Mouse (Mus musculus): ENCODE data around the gene Dscaml1.
A peak's percentile ranks its signal among the peaks of the same experiment; 100 is the strongest.
"Not testable (repeated sequence)": the region's sequence is repeated elsewhere in the genome, so short reads cannot be mapped to it uniquely, and the experiment has no call there.

Gene Dscaml1

DNA sequence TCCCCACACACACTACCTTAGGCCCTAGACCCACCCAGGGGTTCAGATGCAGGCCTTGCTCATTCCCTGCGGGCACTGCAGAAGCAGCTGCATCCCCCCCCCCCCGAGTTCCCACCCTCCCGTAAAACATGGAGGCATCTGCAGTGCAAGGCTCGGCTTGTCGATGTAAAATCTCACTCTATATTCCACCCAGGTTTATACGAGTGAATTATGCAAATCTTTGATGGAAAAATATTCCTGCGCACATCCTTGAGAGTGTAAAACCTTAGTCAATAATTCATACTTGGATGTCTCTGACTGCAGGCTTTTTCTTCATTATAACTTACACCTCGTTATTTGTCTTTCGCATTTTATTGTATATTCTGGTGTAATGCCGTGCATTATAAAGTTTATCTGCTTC lies 272.7 kb downstream of the Dscaml1 start:
- DNase-seq = no peak

DNA sequence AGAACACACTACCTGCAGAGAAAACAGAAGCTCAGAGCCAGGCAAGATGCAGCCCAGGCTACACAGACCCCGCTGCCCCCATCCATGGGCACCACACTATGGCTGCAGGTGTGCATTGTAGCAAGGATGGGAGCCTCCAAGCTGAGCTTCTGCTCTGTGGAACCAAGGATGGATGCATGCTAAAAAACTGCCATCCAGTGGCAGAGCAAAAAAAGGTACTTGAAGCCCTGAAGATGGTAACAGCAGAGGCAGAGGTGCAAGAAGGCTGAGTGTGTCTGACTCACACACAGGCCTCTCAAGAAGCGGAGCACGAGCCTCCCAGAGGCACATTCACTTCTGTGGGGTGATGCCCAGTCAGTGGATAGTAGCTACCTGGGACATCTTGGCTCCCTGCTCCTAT lies 276.8 kb downstream of the Dscaml1 start:
- DNase-seq = no peak

DNA sequence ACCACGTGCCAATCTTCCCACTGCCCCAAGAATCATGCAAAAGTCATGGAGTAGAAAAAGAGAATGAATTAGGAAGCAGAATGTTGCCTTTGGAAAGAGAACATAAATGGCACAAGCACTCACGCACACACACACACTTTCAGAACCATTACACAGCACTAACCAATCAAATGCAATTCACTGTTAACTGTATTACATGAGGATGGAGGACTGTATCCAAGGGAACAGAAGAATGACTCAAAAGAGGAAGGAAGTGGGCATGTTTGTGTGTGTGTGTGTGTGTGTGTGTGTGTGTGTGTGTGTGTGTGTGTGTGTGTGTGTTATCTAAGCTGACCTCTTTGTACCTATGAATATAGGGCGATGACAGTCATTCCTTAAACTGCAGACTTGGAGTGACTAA lies 278.0 kb downstream of the Dscaml1 start:
- no peak for DNase-seq

DNA sequence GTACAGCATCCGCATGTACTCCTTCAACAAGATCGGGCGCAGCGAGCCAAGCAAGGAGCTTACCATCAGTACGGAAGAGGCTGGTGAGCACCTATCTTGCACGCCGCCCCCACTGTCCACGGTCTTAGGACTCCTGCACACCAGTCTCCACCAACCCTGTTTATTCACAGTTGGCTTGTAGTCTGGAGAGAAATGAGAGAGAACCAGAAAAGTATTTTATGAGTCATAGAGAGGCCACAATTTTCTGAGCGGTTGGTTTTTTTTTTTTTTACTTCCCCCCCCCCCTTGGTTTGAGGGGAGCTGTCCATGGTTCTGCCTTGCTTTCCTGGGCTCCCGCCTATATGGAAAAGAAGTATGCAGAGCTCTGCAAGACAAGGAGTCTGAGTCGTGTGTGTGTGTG lies 283.9 kb downstream of the Dscaml1 start:
- no peak for DNase-seq

DNA sequence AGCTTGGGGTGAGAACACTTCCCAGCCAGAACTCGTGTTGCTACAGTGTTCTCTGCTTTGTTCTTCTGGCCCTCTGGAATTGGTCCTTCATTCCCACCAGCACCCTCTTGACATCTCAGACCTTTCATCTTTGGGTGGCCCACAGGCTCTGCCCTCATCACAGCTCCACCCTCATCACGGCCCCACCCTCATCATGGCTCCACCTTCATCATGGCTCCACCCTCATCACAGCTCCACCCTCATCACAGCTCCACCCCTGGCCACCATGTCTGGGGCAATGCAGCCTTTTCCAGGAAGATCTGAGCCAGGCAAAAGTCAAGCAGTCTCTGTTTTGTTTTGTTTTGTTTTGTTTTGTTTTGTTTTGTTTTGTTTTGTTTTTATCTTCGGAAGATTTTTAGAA lies 289.0 kb downstream of the Dscaml1 start:
- no peak for DNase-seq

DNA sequence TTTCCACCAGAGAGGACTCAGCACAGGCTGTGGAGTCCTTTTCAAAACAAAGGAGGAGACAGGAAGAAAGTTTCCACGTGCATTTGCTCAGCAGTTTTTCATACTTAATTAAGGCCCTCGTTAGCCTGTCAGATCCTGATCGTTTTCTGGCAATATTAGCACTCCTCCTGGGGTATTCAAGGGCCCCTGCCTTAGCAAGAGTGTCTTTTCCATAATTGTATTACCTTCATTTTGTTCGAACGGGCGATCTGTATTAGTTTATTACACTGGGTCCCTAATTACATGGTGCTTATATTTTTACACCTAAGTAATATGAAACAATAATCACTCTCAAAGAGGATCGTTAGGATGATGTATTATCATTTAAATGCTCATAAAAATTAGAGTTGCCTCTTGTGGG lies 293.6 kb downstream of the Dscaml1 start:
- DNase-seq = no peak

DNA sequence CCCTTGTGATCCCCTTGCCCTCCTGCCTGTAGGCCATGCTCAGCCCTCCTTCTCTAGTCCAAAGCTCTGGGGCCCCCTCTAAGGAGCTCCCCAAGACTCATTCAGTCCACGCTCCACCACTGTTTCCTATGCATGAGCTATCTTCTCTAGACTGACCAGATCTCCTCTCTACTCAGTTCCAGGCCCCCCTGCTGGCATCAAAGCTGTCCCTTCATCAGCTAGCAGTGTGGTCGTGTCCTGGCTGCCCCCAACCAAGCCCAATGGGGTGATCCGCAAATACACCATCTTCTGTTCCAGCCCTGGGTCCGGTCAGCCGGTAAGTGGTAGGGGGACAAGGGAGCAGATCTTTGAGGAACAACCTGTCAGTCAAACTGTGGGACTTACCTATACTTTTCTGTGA lies 305.4 kb downstream of the Dscaml1 start:
- no peak for DNase-seq

DNA sequence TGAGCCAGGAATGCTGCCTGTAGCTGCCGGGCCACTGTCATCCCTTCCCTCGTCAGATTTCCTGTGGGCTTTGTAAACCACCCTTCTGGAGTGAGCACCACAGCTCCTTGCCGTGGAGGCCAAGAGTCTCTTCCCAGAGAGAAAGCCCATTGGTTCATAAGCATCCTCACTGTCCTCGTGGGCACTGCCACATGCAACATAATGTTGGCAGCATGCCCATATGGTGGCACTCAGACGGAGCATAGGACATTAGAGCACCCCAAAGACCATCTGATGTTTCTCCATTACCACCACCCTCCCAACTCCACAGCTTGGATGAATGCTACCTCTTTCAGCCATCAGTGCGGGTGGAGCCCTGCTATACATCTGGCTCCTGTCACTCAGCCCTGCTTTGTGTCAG lies 306.8 kb downstream of the Dscaml1 start:
- no peak for DNase-seq

DNA sequence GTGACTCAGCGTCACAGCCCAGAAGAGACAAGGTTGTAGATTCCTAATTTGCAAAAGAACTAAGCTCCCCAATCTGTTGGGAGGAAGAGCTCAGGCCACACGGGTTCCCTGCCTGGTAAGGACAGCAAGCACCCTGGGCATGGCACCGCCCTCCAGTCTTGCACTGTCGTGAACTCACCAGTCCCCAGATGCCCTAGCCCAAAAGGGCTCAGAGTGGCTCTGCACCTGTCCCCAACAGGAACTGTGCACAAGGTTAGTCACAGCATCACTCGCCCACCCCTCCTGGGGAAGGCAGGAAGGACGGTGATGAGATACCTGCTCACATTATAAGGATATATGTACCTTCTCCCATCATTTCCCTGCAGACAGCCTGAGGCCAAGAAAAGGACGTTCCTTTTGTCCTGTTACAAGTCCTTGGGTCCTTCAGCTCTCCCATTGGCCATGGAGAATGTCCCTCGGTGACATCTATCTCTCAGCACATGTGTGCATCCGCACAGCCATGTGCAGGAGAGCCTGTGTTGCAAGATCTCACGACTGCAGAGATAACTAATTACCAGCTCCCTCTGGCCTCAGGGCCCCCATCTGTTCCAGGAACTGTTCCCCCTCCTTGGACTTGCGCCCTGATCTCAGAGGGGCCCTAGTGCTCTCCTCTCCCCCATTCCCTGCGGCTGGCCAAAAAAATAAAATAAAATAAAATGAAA lies 312.7 kb downstream of the Dscaml1 start:
- no peak for DNase-seq

DNA sequence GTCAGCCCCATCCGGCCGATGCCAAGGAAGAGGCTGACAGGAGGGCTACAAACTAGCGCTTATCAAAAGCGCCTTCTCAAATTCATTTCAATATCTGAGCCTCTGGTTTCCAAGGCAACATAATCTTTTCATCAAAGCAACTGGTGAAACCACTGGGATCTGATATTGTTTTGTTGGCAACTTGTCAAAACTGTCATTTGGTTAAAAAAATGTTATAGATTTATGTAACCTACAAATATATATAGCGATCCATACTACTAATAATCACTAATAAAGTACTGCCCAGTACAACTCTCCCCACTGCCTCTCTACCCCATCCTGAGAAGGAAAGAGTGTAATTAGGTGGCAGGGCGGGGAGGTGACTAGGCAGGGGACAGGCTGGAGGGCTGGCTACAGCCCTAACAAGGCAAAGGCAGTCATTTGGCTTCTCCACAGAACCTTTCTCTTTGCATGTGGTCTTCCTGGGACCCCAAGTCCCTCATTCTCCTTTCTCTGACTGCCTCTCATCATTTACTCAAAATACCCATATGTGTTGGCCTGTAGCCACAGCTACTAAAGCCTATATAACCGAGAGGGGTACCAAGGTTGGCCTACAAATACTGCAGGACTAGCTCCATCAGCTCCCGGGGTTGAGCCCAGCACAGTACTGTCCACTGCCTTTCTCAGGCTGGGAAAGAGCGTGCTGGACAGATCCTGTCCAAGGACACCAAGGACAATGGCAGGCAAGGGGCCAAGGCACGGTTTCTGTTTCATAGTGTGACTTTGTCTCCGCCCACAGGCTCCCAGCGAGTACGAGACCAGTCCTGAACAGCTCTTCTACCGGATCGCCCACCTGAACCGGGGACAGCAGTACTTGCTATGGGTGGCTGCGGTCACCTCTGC lies 313.5 kb downstream of the Dscaml1 start:
- peak; percentile 54 for DNase-seq

DNA sequence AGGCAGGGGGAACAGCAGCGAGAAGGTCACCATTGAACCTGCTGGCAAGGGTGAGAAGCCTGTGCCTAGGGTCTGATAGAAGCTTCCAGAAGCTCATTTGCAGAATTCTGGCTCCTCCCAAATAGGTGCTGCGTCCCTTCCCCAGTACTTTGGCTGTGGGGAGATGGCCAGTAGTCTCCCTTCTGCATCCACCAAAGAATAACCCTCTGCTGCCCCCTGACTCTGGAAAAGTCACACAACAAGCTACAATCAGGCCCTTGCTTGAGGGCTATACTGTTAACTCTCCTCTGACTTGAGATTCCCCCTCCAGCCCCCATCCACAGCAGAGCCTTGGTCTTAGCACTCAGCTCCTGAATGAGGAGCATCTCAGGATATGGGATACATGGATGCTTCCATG lies 314.2 kb downstream of the Dscaml1 start:
- DNase-seq = peak in 1 of 2 experiments; percentile 15

DNA sequence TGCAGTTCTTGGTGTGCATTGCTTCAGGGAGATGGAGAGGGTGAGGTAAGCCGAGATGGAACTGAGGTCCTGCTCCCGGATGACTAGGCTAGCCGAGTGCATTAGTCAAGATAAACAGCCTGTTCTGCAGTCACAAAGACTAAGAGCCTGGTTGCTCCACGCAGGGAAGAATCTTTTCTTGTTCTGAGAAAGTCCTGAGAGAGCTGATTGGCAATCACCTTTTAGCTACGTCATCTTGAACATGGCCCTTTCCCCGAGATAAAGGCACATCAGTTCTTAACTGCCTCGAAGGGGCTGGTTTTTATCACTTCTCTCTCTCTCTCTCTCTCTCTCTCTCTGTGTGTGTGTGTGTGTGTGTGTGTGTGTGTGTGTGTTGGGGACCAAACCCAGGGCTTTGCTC lies 319.0 kb downstream of the Dscaml1 start:
- DNase-seq = no peak

DNA sequence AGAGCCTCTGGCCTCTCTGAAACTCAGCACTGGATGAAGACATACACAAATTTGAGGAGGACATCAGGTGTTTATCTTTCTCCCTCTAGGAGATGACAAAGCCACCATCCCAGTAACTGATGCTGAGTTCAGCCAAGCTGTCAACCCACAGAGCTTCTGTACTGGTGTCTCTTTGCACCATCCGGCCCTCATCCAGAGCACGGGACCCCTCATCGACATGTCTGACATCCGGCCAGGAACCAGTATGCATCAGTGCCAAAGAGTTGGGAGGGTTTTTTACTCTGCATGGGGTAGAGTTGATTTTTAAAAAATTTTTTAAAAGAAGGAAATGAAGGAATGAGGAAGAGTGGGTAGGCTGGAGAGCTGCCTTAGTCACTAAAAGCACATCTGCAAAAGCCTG lies 323.5 kb downstream of the Dscaml1 start:
- DNase-seq = no peak

DNA sequence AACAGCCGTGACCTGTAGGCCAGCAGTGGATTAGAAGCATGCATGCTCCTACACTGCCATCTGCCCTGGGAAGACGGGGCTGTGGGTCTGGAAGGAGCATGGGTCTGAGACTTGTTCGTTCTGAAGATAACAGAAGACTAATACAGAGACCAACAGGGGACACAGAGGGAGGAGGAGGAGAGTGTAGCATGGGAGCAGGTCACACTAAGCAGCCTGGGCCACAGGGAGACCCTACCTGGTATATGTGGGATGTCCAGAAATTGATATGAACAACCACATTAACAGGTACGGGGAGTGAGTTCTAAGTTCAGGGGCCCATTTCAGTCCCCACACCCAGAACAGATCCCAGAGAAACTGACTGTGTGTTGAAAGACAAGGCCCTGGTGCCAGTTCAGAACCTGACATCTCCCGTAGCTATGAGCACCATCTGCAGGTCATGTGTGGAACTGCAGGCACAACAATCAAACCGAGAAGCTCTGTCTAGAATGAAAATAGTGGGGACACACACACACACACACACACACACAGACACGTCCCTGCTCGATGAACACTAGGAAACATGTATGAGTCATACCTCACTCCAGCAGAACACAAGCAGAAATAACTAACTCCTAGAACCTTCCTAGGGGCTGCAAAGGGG lies 328.1 kb downstream of the Dscaml1 start:
- DNase-seq = peak; percentile 49 to 71

DNA sequence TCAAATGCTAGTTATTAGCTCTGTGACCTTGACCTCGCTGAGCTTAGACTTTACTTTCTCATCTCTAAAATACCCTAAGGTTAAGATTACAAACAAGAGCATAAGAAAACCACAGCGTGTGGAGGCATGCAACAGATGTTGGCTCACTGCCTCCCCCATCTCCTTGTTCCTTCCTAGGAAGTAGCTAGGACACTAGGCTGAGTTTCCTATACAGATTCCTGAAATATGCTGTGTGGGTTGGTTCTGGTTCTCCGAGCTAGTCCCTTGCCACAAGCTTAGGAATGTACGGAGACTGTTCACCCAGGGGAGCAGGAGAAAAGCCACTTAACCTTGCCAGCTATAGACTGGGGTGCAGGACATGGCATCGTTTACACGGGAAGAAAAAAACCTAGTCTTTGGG lies 339.8 kb downstream of the Dscaml1 start:
- DNase-seq = no peak

DNA sequence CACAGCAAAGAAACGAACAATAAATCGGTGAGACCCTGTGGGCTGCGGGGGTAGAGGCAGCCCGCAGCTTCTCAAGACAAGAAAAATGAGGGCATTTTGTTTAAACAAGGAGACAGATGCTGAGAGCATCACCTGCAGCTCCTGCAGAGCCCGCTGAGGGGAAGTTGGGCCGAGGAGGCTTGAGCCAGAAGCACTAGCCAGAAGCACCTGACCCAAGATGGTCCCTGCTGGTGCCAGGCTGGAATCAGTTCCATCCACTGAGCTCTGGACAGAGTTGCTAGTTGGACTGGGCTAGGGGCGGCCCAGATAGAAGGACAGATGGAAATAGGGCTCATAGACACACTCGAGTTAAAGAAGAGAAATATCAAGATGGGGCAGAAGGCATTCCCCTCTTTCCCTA lies 340.7 kb downstream of the Dscaml1 start:
- DNase-seq = no peak

DNA sequence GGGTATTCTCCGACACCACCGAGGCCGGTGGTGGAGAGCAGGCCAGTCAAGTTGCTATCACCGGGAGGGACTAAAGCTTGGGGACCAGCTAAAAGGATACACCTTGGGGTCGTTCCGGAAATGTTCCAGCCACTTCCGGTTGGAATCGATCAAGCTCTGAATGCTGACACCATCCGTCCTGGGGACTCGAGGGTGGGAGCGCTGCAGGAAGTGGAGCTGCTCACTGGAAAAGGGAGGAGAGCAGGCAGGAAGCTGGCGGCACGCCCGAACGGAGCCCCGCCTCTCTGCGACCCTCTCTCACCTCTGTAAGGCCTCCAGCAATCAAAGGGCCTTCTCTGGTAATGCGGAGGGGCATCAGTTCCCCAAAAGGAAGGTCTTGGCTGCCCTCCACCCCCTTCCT lies 342.0 kb downstream of the Dscaml1 start:
- no peak for DNase-seq

DNA sequence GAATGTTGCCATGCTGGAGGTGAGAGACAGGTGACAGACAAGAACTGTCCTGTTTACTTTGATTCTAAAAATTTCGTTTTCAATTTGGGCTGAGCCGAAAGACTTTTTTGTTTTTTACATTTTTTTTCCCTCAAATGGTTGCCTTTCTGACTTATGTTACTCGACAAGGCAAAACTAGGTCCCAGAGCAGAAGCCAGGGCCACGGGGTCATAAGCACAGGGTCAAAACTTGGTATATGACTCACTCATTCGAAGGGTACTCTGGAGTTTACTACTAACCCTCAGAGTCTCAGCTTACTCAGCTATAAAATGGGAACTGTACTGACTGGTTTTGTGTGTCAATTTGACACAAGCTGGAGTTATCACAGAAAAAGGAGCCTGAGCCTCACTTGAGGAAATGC lies 343.2 kb downstream of the Dscaml1 start:
- DNase-seq = no peak

DNA sequence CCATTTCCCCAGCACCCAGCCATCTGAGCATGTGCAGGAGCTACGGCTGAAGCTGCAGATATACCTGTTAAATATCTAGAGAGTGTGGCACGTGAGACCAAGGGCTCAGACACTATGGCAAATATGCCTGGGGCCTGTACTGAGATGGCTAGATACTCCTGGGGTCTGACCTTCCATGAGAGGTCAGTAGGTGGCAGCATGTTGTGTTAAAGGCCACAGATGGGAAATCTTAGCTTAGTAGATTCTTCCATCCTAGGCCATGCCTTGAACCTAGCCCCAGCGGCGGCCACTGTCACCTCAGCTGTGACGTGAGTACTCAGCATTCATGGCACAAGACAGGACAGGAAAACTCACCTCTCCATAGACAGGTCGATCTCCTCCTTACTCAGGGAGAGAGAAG lies 347.7 kb downstream of the Dscaml1 start:
- DNase-seq = no peak

DNA sequence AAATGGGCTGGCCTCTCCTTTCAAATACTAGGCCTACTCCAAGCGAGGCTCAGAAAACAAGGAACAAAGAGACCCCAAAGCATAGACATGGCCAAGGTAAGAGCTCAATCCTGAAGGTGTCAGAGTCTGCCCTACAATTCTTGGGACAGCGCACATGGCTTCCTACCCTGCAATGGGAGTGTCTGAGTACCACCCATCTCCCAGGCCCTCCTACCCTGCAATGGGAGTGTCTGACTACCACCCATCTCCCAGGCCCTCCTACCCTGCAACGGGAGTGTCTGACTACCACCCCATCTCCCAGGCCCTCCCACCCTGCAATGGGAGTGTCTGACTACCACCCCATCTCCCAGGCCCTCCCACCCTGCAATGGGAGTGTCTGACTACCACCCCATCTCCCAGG lies 349.7 kb downstream of the Dscaml1 start:
- DNase-seq = not testable (repeated sequence)

DNA sequence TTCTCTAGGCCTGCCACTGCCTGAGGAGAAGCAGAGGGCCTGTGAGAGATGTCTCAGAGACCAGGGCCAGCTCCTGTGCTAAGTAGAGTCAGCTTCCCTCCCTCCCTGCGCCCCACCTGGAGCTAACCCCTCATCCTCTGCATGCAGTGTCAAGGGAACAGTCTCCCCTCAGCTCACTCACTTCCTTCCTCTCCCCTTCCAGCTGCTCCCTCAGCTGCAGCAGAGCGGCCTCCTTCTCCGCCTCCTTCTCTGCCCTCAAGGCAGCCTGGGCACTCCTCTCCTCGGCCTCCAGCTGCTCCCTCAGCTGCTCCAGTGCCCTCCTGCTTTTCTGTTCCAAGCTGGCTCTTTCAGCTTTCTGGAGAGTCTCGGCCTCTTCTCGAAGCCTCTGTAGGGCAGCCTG lies 352.8 kb downstream of the Dscaml1 start:
- no peak for DNase-seq

DNA sequence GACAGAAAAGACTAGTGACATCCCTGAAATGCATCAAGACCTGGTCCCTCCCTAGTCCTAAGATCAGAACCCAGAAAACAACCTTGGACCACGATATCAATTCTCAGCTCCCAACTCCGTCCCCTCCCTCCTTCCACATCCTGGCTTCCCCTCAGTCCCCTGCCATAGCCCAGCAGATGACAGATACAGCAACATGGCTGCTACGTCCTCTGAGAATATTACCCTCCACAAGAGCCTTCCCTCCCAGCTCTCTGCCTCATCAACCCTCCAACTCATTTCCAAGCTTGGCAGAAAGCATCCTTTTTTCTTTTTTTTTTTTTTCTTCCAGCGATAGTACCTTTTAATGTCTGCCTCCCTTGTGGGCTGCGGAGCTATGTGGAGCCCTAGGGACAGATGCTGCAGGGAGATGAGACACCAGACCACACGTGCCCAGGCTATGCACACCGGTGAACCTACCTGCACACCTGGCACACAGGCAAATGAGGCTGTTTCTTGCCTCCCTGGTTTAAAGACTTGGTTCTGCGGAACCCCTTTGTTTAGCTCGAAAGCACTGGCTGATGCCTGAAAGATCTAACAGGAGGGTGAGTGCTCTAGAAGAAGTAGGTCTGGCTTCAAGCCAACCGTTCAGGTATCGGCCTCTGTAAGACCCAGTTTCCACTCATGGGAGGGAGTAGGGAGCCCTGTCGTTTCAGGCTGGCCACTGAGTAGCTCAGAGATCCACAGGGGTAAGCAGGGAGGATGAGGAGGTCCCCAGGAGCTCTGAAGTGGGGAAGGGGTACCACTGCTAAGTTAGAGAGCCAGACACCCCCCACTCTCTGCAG lies 357.0 kb downstream of the Dscaml1 start:
- no peak for DNase-seq

DNA sequence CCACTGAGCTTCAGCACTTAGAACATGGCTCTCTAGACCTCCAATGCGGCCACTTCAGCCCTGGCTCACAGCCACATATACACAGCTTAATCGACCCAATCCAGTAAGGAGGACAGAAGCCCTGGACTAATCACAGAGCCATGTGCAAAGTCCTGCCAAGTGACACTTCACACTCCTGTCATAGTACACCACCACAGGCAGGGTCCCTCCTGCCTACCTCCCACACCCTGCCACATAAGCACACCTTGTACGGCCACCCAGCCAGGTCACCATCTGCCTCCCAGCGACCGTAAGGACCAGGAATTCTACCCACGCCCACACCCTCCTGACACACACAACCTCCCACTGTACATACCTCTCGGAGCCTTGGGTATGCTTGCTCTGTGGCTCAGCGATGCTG lies 360.6 kb downstream of the Dscaml1 start:
- DNase-seq = peak in 1 of 2 experiments; percentile 16

All from lung, postnatal 4 days (tissue).